Mouse (Mus musculus): ENCODE results near the gene Cwc15. TPM values are rescaled to one million over a fixed set of nuclear protein-coding genes. Genes with fewer than 3 reads are reported as not detected.
"Not testable (repeated sequence)": the region's sequence is repeated elsewhere in the genome, so short reads cannot be mapped to it uniquely, and the experiment has no call there.

Gene Cwc15
- polyA plus RNA-seq (2012; rRNA removed) = 123 and 129 TPM in 2 replicates

DNA sequence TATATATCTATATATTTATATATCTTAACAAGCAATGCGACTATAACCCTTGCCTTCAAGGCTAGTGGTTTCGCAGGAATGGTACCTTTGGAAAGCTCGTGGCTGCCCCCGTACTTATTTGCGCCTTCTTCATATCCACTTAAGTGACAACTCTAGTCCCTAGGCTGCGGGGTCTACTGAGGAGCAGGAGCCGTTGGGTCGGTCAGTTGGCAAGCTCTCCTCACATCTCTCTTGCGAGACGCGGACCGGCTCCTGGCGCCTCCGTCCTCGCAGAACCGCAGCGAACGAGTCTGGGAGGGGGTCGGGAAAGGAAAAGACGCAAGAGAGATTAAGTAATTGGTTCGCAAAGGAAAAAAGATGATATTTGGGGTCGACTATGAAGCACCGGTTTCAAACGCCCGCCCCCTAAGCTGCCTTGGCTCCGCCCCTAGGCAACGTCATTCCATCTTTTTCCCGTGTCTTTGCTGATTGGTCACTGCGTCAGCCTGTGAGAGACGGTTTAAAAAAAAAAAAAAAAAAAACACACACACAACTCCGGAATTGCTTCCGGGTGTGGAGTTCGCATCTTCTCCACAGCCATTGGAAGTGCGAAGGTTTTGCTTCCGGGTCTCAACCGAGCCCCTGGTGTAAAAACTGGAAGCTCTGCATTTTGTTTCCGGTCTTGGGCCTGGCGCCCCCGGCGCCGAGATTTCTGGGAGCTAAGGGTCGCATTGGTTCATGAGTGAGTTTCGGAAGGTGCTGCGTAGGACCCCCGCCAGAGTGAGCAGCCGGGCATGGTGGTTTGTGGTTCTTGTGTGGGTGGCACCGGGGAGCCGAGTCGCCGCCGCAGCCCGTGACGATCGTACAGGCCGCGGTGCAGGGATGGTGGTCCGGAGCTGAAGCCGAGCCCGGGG lies at the start of gene Cwc15, which contains the start of gene Kdm4d:
Cwc15 (plus strand) TSS at position 595 of the 893 bp plus-strand sequence.
Kdm4d (minus strand) TSS at position 460 of the 893 bp plus-strand sequence.
- Histone ChIP-seq H3K4me1 (ENCODE audit: control insufficient read depth, insufficient read depth, low read length) (no peaks in the 10 kb centered on the region; the same call in 1 of the 2 replicates), H3K27ac (ENCODE audit: insufficient read depth, low read length) (peak within 1 kb of the TSS; percentile 67), H3K27me3 (ENCODE audit: control insufficient read depth, insufficient read depth, low read length) (no peaks in the 10 kb centered on the region), H3K4me3 (replicated peaks; ENCODE audit: insufficient read depth, low read depth, low read length) (peak within 1 kb of the TSS; percentile 96)
- peak; percentile 94 to 97 for DNase-seq
- TF ChIP-seq CTCF (IDR thresholded peaks at IDR 0.05; ENCODE audit: borderline replicate concordance, insufficient read depth, low read depth, low read length) (no peak), POLR2A (IDR thresholded peaks at IDR 0.05; ENCODE audit: borderline replicate concordance, insufficient read depth, low read length) (peak; percentile 68; the same call in 1 of the 2 replicates)
- WGBS = under 1% methylated on average over 59 of the region's 59 CpGs

DNA sequence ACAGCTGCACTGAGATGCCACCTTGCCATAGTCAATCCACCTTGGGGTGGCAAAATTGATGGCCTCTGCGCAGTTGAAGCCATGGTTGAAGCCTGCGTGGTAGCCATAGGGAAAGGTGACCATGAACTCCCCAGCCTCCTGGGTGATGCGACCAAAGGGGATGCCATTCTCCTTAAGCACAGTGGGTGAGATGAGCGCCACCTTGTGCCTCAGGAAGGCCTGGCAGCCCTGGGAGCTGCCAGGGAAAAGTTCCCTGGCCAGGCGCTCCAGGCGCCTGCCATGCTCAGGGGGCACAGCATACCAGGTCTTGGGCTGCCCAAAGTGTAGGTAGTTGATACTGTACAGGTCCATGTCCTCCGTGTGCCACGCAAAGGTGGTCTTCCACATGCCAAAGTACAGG lies 49.3 kb upstream of the Cwc15 start:
- DNase-seq = peak; percentile 13 to 25
- WGBS = 67% methylated on average over 8 of the region's 8 CpGs
- H3K4me1 ChIP-seq (ENCODE audit: control insufficient read depth, insufficient read depth, low read length) = not testable (repeated sequence)

DNA sequence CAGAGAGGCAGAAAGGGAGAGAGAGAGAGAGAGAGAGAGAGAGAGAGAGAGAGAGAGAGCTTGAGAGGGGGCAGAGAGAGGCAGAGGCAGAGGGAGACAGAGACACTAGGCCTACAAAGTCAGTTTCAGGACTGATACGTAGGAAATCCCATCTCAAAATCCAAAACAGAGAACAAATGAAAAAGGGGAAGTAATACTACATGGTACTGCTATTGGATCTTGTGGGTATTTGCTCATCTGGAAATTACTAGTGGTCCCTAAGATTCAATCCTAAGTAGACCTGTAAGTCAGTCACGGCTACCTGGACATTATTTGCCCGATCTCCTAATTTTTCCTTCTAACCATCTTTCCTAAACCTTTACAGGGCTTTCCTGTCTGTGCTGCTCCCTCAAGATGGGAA lies 44.1 kb upstream of the Cwc15 start:
- Histone ChIP-seq H3K4me3 (replicated peaks; ENCODE audit: insufficient read depth, low read depth, low read length) (no peak overlapping the region), H3K27me3 (ENCODE audit: control insufficient read depth, insufficient read depth, low read length) (no peaks in the 10 kb centered on the region), H3K27ac (ENCODE audit: insufficient read depth, low read length) (no peak overlapping the region), H3K4me1 (ENCODE audit: control insufficient read depth, insufficient read depth, low read length) (no peaks in the 10 kb centered on the region)
- 90% methylated on average over 3 of the region's 3 CpGs for WGBS
- TF ChIP-seq CTCF (IDR thresholded peaks at IDR 0.05; ENCODE audit: borderline replicate concordance, insufficient read depth, low read depth, low read length) = no peak
- TF ChIP-seq POLR2A (IDR thresholded peaks at IDR 0.05; ENCODE audit: borderline replicate concordance, insufficient read depth, low read length) = no peak
- DNase-seq = no peak

More for the DNA sequence above, 49.3 kb upstream of the Cwc15 start:
- H3K4me3 ChIP-seq (replicated peaks; ENCODE audit: insufficient read depth, low read depth, low read length); H3K27me3 ChIP-seq (ENCODE audit: control insufficient read depth, insufficient read depth, low read length); H3K27ac ChIP-seq (ENCODE audit: insufficient read depth, low read length): not testable (repeated sequence)

DNA sequence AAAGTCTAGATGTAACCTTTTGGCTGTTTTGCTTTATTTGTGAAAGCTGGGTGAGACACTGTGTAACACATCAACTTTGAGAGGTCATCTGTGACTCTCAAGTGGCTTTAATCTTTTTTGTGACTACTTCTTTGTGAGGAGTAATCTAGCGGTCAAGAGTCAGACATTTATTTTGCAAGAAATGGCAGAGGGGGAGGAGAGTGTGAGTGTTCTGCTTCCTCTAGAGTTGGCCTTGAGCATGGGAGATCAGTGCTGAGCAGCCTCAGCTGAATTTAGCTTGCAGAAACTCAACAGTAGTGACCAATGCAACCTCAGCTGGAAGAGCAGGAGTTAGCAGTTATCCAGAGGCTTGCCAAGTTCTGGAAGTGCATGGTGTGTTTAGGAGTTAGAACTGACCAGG lies 37.9 kb upstream of the Cwc15 start:
- H3K4me3 ChIP-seq (replicated peaks; ENCODE audit: insufficient read depth, low read depth, low read length); DNase-seq; H3K4me1 ChIP-seq (ENCODE audit: control insufficient read depth, insufficient read depth, low read length); H3K27me3 ChIP-seq (ENCODE audit: control insufficient read depth, insufficient read depth, low read length); H3K27ac ChIP-seq (ENCODE audit: insufficient read depth, low read length): not testable (repeated sequence)
- 100% methylated on average over 1 of the region's 1 CpGs for WGBS

DNA sequence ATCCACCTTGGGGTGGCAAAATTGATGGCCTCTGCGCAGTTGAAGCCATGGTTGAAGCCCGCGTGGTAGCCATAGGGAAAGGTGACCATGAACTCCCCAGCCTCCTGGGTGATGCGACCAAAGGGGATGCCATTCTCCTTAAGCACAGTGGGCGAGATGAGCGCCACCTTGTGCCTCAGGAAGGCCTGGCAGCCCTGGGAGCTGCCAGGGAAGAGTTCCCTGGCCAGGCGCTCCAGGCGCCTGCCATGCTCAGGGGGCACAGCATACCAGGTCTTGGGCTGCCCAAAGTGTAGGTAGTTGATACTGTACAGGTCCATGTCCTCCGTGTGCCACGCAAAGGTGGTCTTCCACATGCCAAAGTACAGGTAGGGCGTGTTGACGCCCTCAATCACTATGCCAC lies 36.7 kb upstream of the Cwc15 start:
- H3K27me3 ChIP-seq (ENCODE audit: control insufficient read depth, insufficient read depth, low read length); H3K4me1 ChIP-seq (ENCODE audit: control insufficient read depth, insufficient read depth, low read length); H3K27ac ChIP-seq (ENCODE audit: insufficient read depth, low read length); H3K4me3 ChIP-seq (replicated peaks; ENCODE audit: insufficient read depth, low read depth, low read length); DNase-seq: not testable (repeated sequence)
- 82% methylated on average over 12 of the region's 12 CpGs for WGBS

DNA sequence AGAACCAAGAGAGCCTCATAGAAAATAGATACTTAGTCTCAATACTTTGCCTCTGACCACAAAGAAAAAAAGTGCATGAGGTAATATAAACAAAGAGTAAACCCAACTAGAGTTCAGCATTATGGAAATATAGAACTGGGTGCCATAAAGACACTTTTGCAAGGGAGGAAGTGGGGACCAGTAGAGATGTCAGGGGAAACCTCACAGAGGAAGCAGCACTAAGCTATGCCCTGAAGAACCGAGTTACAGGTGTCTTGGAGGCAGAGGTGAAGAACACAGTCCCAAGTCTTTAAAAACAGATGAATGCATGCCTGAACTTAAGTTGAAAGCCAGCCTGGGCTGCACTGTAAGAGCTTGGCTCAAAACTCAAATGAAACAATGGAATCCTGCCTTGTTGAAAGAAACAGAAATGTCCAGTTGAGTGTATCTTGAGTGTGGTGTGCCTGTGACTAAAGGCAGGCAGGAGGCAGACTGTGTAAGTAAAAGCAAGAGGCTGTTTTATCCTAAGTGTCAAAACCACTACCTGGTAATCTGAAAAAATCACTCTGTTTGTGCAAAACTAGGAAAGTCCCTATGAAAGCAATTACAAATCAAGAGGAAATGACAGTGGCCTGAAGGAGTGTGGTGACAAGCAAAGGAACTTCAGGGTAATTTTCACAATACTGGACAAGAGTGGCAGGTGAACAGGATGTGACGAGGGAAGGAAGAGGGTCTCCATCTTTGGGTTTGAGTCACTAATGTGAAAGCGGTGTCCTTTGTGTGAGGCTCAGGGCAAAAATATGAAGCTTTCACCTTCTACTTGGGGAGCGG lies 1.3 kb upstream of the Cwc15 start:
- Histone ChIP-seq H3K4me3 (replicated peaks; ENCODE audit: insufficient read depth, low read depth, low read length) (peak overlapping the region; percentile 84), H3K4me1 (ENCODE audit: control insufficient read depth, insufficient read depth, low read length) (no peaks in the 10 kb centered on the region; the same call in 1 of the 2 replicates), H3K27me3 (ENCODE audit: control insufficient read depth, insufficient read depth, low read length) (no peaks in the 10 kb centered on the region), H3K27ac (ENCODE audit: insufficient read depth, low read length) (no peak overlapping the region)
- no peak for TF ChIP-seq CTCF (IDR thresholded peaks at IDR 0.05; ENCODE audit: borderline replicate concordance, insufficient read depth, low read depth, low read length)
- no peak for TF ChIP-seq POLR2A (IDR thresholded peaks at IDR 0.05; ENCODE audit: borderline replicate concordance, insufficient read depth, low read length)
- 83% methylated on average over 4 of the region's 4 CpGs for WGBS
- no peak for DNase-seq

DNA sequence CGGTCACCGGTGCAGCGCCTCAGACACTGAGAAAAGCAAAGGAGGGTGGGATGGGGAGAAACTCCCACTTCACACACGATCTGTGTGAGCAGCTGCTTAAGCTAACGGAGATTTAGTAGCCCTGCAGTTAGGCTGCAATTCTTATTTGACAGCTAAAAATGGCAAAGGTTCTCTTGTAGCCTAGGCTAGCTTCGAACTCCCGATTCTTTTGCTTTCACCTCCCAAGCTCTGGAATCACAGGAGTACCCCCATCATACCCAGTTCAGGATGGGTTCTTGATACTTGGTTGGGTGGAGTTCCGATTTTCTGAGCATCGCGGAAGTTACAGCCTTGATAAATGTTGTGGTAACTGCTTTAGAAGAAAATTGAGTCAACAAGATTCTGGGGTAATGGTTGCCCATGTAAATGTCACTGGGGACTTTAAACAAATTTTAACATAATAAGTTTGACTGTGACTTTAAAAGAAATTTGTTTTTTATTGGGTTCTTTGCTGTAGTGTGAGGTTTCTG lies 553 bp downstream of the Cwc15 start:
- Histone ChIP-seq H3K27me3 (ENCODE audit: control insufficient read depth, insufficient read depth, low read length) (no peaks in the 10 kb centered on the region), H3K4me1 (ENCODE audit: control insufficient read depth, insufficient read depth, low read length) (no peaks in the 10 kb centered on the region; the same call in 1 of the 2 replicates), H3K27ac (ENCODE audit: insufficient read depth, low read length) (peak overlapping the region; percentile 66; the same call in 1 of the 2 replicates), H3K4me3 (replicated peaks; ENCODE audit: insufficient read depth, low read depth, low read length) (peak overlapping the region; percentile 96)
- 3% methylated on average over 10 of the region's 10 CpGs for WGBS
- DNase-seq = no peak
- no peak for TF ChIP-seq POLR2A (IDR thresholded peaks at IDR 0.05; ENCODE audit: borderline replicate concordance, insufficient read depth, low read length)

Measured in cerebellum, adult 2 months (tissue).